Mouse (Mus musculus) stomach, embryonic 14.5 days (tissue): ENCODE measurements around the gene Kcnh7. TPM values are rescaled to one million over a fixed set of nuclear protein-coding genes. Genes with fewer than 3 reads are reported as not detected.

Source experiments
- ATAC-seq: fragments of 200-750 bp; cut with Nextera tagmentation; 2 replicates; pipeline ENCODE4 v1.8.0; 2017; ENCODE audit warnings: low read depth, moderate TSS enrichment; ENCODE audit not compliant: insufficient number of reproducible peaks, insufficient read depth, low FRiP score
- H3K27ac ChIP-seq: fragments of 300-500 bp; sonication (generic); 2 replicates; pipeline ENCODE4 v1.5.1; 2014; ENCODE audit warnings: mild to moderate bottlenecking, low read length, moderate library complexity, mixed read lengths
- H3K27me3 ChIP-seq: fragments of 300-500 bp; sonication (generic); 2 replicates; pipeline ENCODE4 v1.6.1; 2014; ENCODE audit warnings: low read length, control low read depth, mixed read lengths; ENCODE audit not compliant: control insufficient read depth, insufficient read depth
- H3K36me3 ChIP-seq: fragments of 300-500 bp; sonication (generic); 2 replicates; pipeline ENCODE4 v1.6.1; 2014; ENCODE audit warnings: mild to moderate bottlenecking, control low read depth, low read length, moderate library complexity, mixed read lengths; ENCODE audit not compliant: control insufficient read depth, insufficient read depth
- H3K4me1 ChIP-seq: fragments of 300-500 bp; sonication (generic); 2 replicates; pipeline ENCODE4 v1.6.1; 2014; ENCODE audit warnings: low read length, control low read depth, mixed read lengths; ENCODE audit not compliant: control insufficient read depth, insufficient read depth
- H3K4me2 ChIP-seq: fragments of 300-500 bp; sonication (generic); replicated peaks from 2 replicates; pipeline ENCODE4 v1.6.1; 2014; ENCODE audit warnings: low read depth, low read length, control low read depth
- H3K4me3 ChIP-seq: fragments of 300-500 bp; sonication (generic); 2 replicates; pipeline ENCODE4 v1.5.1; 2014; ENCODE audit warnings: low read depth, low read length, control low read depth
- H3K9ac ChIP-seq: fragments of 300-500 bp; sonication (generic); replicated peaks from 2 replicates; pipeline ENCODE4 v1.6.1; 2014; ENCODE audit warnings: low read depth, mild to moderate bottlenecking, control low read depth, low read length, moderate library complexity, mixed read lengths
- H3K9me3 ChIP-seq: fragments of 300-500 bp; sonication (generic); 2 replicates; pipeline ENCODE4 v1.6.1; 2016; ENCODE audit warnings: low read depth, low read length, control low read depth; ENCODE audit not compliant: control insufficient read depth
- WGBS: fragments of 180-500 bp; shearing (Covaris S2); extraction: QIAGEN DNeasy Blood & Tissue Kit; methylation state at CpG from one replicate; pipeline ENCODE4 v1.1.7; 2014; 5-methylcytosine and 5-hydroxymethylcytosine counted together
- polyA plus RNA-seq: library from polyadenylated mRNA; unstranded; fragments of >200 nt; fragmentation: Nextera tagmentation; extraction: Ambion mirVana; gene quantifications from 2 replicates; pipeline ENCODE4 v1.2.1, GENCODE M21; 2014

Gene Kcnh7
- polyA plus RNA-seq, 1 experiment from 2014 or later: 1.4 TPM

- Histone ChIP-seq H3K4me2 (no peak overlapping the region), H3K4me3 (no peak overlapping the region), H3K9ac (no peak overlapping the region), H3K4me1 (no peaks in the 10 kb centered on the region), H3K27me3 (no peaks in the 10 kb centered on the region), H3K9me3 (no peaks in the 10 kb centered on the region), H3K27ac (no peak overlapping the region), H3K36me3 (no peaks in the 10 kb centered on the region)
- ATAC-seq: no peak
- WGBS: 52% methylated on average over 4 of the region's 4 CpGs
These were observed 375.3 kb downstream of the Kcnh7 start for GRCm38 (mm10) chr2:62808813-62809212.

- peak; percentile 56; the same call in 1 of the 2 replicates for ATAC-seq
- Histone ChIP-seq H3K36me3 (no peaks in the 10 kb centered on the region), H3K4me1 (no peaks in the 10 kb centered on the region), H3K27ac (no peak overlapping the region), H3K27me3 (no peaks in the 10 kb centered on the region), H3K9me3 (no peaks in the 10 kb centered on the region), H3K4me3 (no peak overlapping the region), H3K9ac (no peak overlapping the region), H3K4me2 (no peak overlapping the region)
- WGBS: 34% methylated on average over 3 of the region's 3 CpGs
These were observed 376.6 kb downstream of the Kcnh7 start for GRCm38 (mm10) chr2:62807476-62807882.

- Histone ChIP-seq H3K4me3 (no peak overlapping the region), H3K9ac (no peak overlapping the region), H3K9me3 (no peaks in the 10 kb centered on the region), H3K36me3 (no peaks in the 10 kb centered on the region), H3K4me2 (no peak overlapping the region), H3K27ac (no peak overlapping the region), H3K27me3 (no peaks in the 10 kb centered on the region), H3K4me1 (no peaks in the 10 kb centered on the region)
- 91% methylated on average over 3 of the region's 3 CpGs for WGBS
- no peak for ATAC-seq
These were observed 377.2 kb downstream of the Kcnh7 start for GRCm38 (mm10) chr2:62806931-62807330.

DNA sequence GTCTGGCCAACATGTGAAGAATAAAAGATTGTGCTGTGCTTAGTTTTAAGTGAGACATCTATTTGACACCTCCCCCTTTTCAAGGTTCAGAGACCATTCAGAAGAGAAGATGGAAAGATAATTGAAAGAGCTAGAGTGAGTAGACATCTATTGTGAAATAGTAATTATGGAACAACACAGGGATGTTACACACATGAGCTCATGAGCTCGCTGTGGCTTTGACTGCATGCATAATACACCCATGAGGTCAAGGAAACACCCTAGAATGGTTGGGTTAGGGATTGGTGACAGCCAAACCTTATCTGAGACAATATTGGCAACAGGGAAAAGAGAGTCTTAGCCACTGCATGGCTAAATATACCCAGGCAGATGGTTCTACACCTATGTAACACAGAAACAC lies 380.1 kb downstream of the Kcnh7 start:
- Histone ChIP-seq H3K4me3 (no peak overlapping the region), H3K9me3 (no peaks in the 10 kb centered on the region), H3K9ac (no peak overlapping the region), H3K27ac (no peak overlapping the region), H3K36me3 (no peaks in the 10 kb centered on the region), H3K27me3 (no peaks in the 10 kb centered on the region), H3K4me2 (no peak overlapping the region), H3K4me1 (no peaks in the 10 kb centered on the region)
- 71% methylated on average over 1 of the region's 1 CpGs for WGBS
- no peak for ATAC-seq

GRCm38 (mm10) chr2:62784460-62785038 lies 399.5 kb downstream of the Kcnh7 start:
- no peak overlapping the region for H3K4me3 ChIP-seq
- peak; percentile 89 for ATAC-seq
- no peaks in the 10 kb centered on the region for H3K9me3 ChIP-seq
- WGBS: 60% methylated on average over 2 of the region's 2 CpGs
- no peak overlapping the region for H3K4me2 ChIP-seq
- no peak overlapping the region for H3K9ac ChIP-seq
- H3K4me1 ChIP-seq: no peaks in the 10 kb centered on the region
- H3K27ac ChIP-seq: no peak overlapping the region
- H3K36me3 ChIP-seq: no peaks in the 10 kb centered on the region
- H3K27me3 ChIP-seq: no peaks in the 10 kb centered on the region

- no peaks in the 10 kb centered on the region for H3K27me3 ChIP-seq
- WGBS: 66% methylated on average over 2 of the region's 2 CpGs
- no peak overlapping the region for H3K4me3 ChIP-seq
- H3K36me3 ChIP-seq: no peaks in the 10 kb centered on the region
- H3K4me2 ChIP-seq: no peak overlapping the region
- H3K9me3 ChIP-seq: no peaks in the 10 kb centered on the region
- H3K9ac ChIP-seq: no peak overlapping the region
- no peak for ATAC-seq
- no peaks in the 10 kb centered on the region for H3K4me1 ChIP-seq
- no peak overlapping the region for H3K27ac ChIP-seq
These were observed 437.8 kb downstream of the Kcnh7 start for GRCm38 (mm10) chr2:62746256-62746655.

DNA sequence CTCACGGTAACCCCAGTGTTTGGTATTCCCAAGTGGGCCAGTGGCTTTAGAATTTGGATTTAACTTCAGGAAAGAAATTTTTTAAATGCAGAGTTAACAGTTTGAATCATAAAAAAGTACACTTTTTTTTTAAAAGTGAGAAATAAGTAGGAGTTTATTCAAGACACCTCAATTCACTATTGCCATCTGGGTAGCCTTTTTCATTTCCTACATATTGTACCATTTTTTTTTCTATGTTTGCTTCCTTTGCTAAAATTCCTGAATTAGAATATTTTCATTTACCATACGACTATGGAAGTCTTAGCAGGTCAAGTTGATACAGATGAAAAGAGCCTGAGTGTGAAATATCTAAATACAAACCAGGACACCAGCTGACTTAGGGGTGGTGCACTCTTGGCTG lies 441.0 kb downstream of the Kcnh7 start:
- ATAC-seq: no peak

GRCm38 (mm10) chr2:62730671-62731070 lies 453.4 kb downstream of the Kcnh7 start:
- H3K4me1 ChIP-seq: no peaks in the 10 kb centered on the region
- no peak overlapping the region for H3K4me2 ChIP-seq
- H3K36me3 ChIP-seq: no peaks in the 10 kb centered on the region
- no peak overlapping the region for H3K4me3 ChIP-seq
- ATAC-seq: no peak
- WGBS: 67% methylated on average over 1 of the region's 1 CpGs
- no peak overlapping the region for H3K9ac ChIP-seq
- no peak overlapping the region for H3K27ac ChIP-seq
- H3K9me3 ChIP-seq: no peaks in the 10 kb centered on the region
- H3K27me3 ChIP-seq: no peaks in the 10 kb centered on the region

More for the DNA sequence above, 441.0 kb downstream of the Kcnh7 start:
- H3K9me3 ChIP-seq: no peaks in the 10 kb centered on the region
- no peak overlapping the region for H3K27ac ChIP-seq
- no peaks in the 10 kb centered on the region for H3K27me3 ChIP-seq
- no peak overlapping the region for H3K4me2 ChIP-seq
- H3K4me3 ChIP-seq: no peak overlapping the region
- WGBS: 68% methylated on average over 2 of the region's 2 CpGs
- H3K4me1 ChIP-seq: no peaks in the 10 kb centered on the region
- H3K9ac ChIP-seq: no peak overlapping the region
- H3K36me3 ChIP-seq: no peaks in the 10 kb centered on the region

- no peak overlapping the region for H3K27ac ChIP-seq
- no peak overlapping the region for H3K4me3 ChIP-seq
- no peak overlapping the region for H3K9ac ChIP-seq
- no peak overlapping the region for H3K4me2 ChIP-seq
- no peak for ATAC-seq
- 81% methylated on average over 2 of the region's 2 CpGs for WGBS
- no peaks in the 10 kb centered on the region for H3K9me3 ChIP-seq
- H3K4me1 ChIP-seq: no peaks in the 10 kb centered on the region
- no peaks in the 10 kb centered on the region for H3K36me3 ChIP-seq
- no peaks in the 10 kb centered on the region for H3K27me3 ChIP-seq
These were observed 456.4 kb downstream of the Kcnh7 start for GRCm38 (mm10) chr2:62727732-62728131.
